Mouse (Mus musculus): ENCODE measurements around the gene Pacrg. TPM values are rescaled to one million over a fixed set of nuclear protein-coding genes. Genes with fewer than 3 reads are reported as not detected.

The Pacrg gene
- polyA plus RNA-seq, 1 experiment from 2014 or later, result 1.2 TPM

- no peak overlapping the region for H3K4me3 ChIP-seq (replicated peaks)
- H3K9ac ChIP-seq (replicated peaks), result no peak overlapping the region
- H3K36me3 ChIP-seq, result no peaks in the 10 kb centered on the region
- H3K9me3 ChIP-seq, result no peaks in the 10 kb centered on the region
- ATAC-seq (ENCODE audit: insufficient number of reproducible peaks, insufficient read depth, low FRiP score, low TSS enrichment, low read depth), result no peak
- 51% methylated on average over 4 of the region's 4 CpGs for WGBS
- no peak overlapping the region for H3K4me2 ChIP-seq
- H3K4me1 ChIP-seq (replicated peaks), result no peaks in the 10 kb centered on the region
- H3K27me3 ChIP-seq, result no peaks in the 10 kb centered on the region
- no peak overlapping the region for H3K27ac ChIP-seq
These were observed 423.1 kb downstream of the Pacrg start for GRCm38 (mm10) chr17:10416995-10417394.

GRCm38 (mm10) chr17:10416101-10416500, 424.0 kb downstream of the Pacrg start:
- WGBS, result 93% methylated on average over 4 of the region's 4 CpGs
- Histone ChIP-seq H3K4me1 (replicated peaks) (no peaks in the 10 kb centered on the region), H3K27ac (no peak overlapping the region), H3K4me3 (replicated peaks) (no peak overlapping the region), H3K27me3 (no peaks in the 10 kb centered on the region), H3K4me2 (no peak overlapping the region), H3K36me3 (no peaks in the 10 kb centered on the region), H3K9me3 (no peaks in the 10 kb centered on the region), H3K9ac (replicated peaks) (no peak overlapping the region)
- ATAC-seq (ENCODE audit: insufficient number of reproducible peaks, insufficient read depth, low FRiP score, low TSS enrichment, low read depth), result no peak

GRCm38 (mm10) chr17:10414383-10414782, 425.7 kb downstream of the Pacrg start:
- ATAC-seq (ENCODE audit: insufficient number of reproducible peaks, insufficient read depth, low FRiP score, low TSS enrichment, low read depth), result no peak

GRCm38 (mm10) chr17:10413870-10414269, 426.2 kb downstream of the Pacrg start:
- H3K9ac ChIP-seq (replicated peaks), result no peak overlapping the region
- peaks cover 2% of the 10 kb centered on the region for H3K4me1 ChIP-seq (replicated peaks)
- no peak overlapping the region for H3K4me2 ChIP-seq
- H3K27ac ChIP-seq, result no peak overlapping the region
- H3K36me3 ChIP-seq, result no peaks in the 10 kb centered on the region
- ATAC-seq (ENCODE audit: insufficient number of reproducible peaks, insufficient read depth, low FRiP score, low TSS enrichment, low read depth), result no peak
- no peak overlapping the region for H3K4me3 ChIP-seq (replicated peaks)
- no peaks in the 10 kb centered on the region for H3K27me3 ChIP-seq
- no peaks in the 10 kb centered on the region for H3K9me3 ChIP-seq
- 90% methylated on average over 9 of the region's 9 CpGs for WGBS

More at GRCm38 (mm10) chr17:10414383-10414782, 425.7 kb downstream of the Pacrg start:
- Histone ChIP-seq H3K4me1 (replicated peaks) (no peaks in the 10 kb centered on the region), H3K4me2 (no peak overlapping the region), H3K36me3 (no peaks in the 10 kb centered on the region), H3K27ac (no peak overlapping the region), H3K4me3 (replicated peaks) (no peak overlapping the region), H3K9ac (replicated peaks) (no peak overlapping the region), H3K27me3 (no peaks in the 10 kb centered on the region), H3K9me3 (no peaks in the 10 kb centered on the region)
- 73% methylated on average over 4 of the region's 4 CpGs for WGBS

- Histone ChIP-seq H3K27ac (no peak overlapping the region), H3K9me3 (no peaks in the 10 kb centered on the region), H3K4me1 (replicated peaks) (peaks cover 22% of the 10 kb centered on the region), H3K27me3 (no peaks in the 10 kb centered on the region), H3K9ac (replicated peaks) (no peak overlapping the region), H3K4me3 (replicated peaks) (no peak overlapping the region), H3K4me2 (no peak overlapping the region), H3K36me3 (no peaks in the 10 kb centered on the region)
- WGBS, result 65% methylated on average over 8 of the region's 8 CpGs
- ATAC-seq (ENCODE audit: insufficient number of reproducible peaks, insufficient read depth, low FRiP score, low TSS enrichment, low read depth), result no peak
These were observed 429.3 kb downstream of the Pacrg start for GRCm38 (mm10) chr17:10410597-10411476.

- Histone ChIP-seq H3K27me3 (no peaks in the 10 kb centered on the region), H3K4me1 (replicated peaks) (peaks cover 22% of the 10 kb centered on the region), H3K36me3 (no peaks in the 10 kb centered on the region), H3K4me2 (no peak overlapping the region), H3K9ac (replicated peaks) (no peak overlapping the region), H3K27ac (no peak overlapping the region), H3K9me3 (no peaks in the 10 kb centered on the region), H3K4me3 (replicated peaks) (no peak overlapping the region)
- WGBS, result 13% methylated on average over 4 of the region's 4 CpGs
- ATAC-seq (ENCODE audit: insufficient number of reproducible peaks, insufficient read depth, low FRiP score, low TSS enrichment, low read depth), result no peak
These were observed 431.4 kb downstream of the Pacrg start for GRCm38 (mm10) chr17:10408681-10409081.

- Histone ChIP-seq H3K4me1 (replicated peaks) (peaks cover 22% of the 10 kb centered on the region), H3K4me2 (no peak overlapping the region), H3K9me3 (no peaks in the 10 kb centered on the region), H3K27me3 (no peaks in the 10 kb centered on the region), H3K36me3 (no peaks in the 10 kb centered on the region), H3K9ac (replicated peaks) (no peak overlapping the region), H3K27ac (no peak overlapping the region), H3K4me3 (replicated peaks) (no peak overlapping the region)
- ATAC-seq (ENCODE audit: insufficient number of reproducible peaks, insufficient read depth, low FRiP score, low TSS enrichment, low read depth), result no peak
- 69% methylated on average over 7 of the region's 7 CpGs for WGBS
These were observed 432.9 kb downstream of the Pacrg start for GRCm38 (mm10) chr17:10407031-10407722.

- H3K4me1 ChIP-seq (replicated peaks), result peaks cover 22% of the 10 kb centered on the region
- H3K4me3 ChIP-seq (replicated peaks), result no peak overlapping the region
- no peaks in the 10 kb centered on the region for H3K36me3 ChIP-seq
- no peaks in the 10 kb centered on the region for H3K27me3 ChIP-seq
- no peaks in the 10 kb centered on the region for H3K9me3 ChIP-seq
- WGBS, result 79% methylated on average over 7 of the region's 7 CpGs
- H3K9ac ChIP-seq (replicated peaks), result no peak overlapping the region
- no peak overlapping the region for H3K27ac ChIP-seq
- ATAC-seq (ENCODE audit: insufficient number of reproducible peaks, insufficient read depth, low FRiP score, low TSS enrichment, low read depth), result no peak
- no peak overlapping the region for H3K4me2 ChIP-seq
These were observed 433.8 kb downstream of the Pacrg start for GRCm38 (mm10) chr17:10406311-10406710.

- no peaks in the 10 kb centered on the region for H3K9me3 ChIP-seq
- H3K4me2 ChIP-seq, result no peak overlapping the region
- no peak overlapping the region for H3K27ac ChIP-seq
- H3K36me3 ChIP-seq, result no peaks in the 10 kb centered on the region
- H3K4me1 ChIP-seq (replicated peaks), result peaks cover 22% of the 10 kb centered on the region
- H3K4me3 ChIP-seq (replicated peaks), result no peak overlapping the region
- ATAC-seq (ENCODE audit: insufficient number of reproducible peaks, insufficient read depth, low FRiP score, low TSS enrichment, low read depth), result no peak
- 76% methylated on average over 7 of the region's 7 CpGs for WGBS
- H3K27me3 ChIP-seq, result no peaks in the 10 kb centered on the region
- no peak overlapping the region for H3K9ac ChIP-seq (replicated peaks)
These were observed 434.2 kb downstream of the Pacrg start for GRCm38 (mm10) chr17:10405906-10406305.

GRCm38 (mm10) chr17:10403186-10403585, 436.9 kb downstream of the Pacrg start:
- no peak overlapping the region for H3K27ac ChIP-seq
- 90% methylated on average over 11 of the region's 11 CpGs for WGBS
- H3K9ac ChIP-seq (replicated peaks), result no peak overlapping the region
- peaks cover 38% of the 10 kb centered on the region for H3K4me1 ChIP-seq (replicated peaks)
- no peak for ATAC-seq (ENCODE audit: insufficient number of reproducible peaks, insufficient read depth, low FRiP score, low TSS enrichment, low read depth)
- H3K9me3 ChIP-seq, result no peaks in the 10 kb centered on the region
- H3K36me3 ChIP-seq, result no peaks in the 10 kb centered on the region
- H3K27me3 ChIP-seq, result no peaks in the 10 kb centered on the region
- no peak overlapping the region for H3K4me2 ChIP-seq
- H3K4me3 ChIP-seq (replicated peaks), result no peak overlapping the region

GRCm38 (mm10) chr17:10402064-10402640, 438.0 kb downstream of the Pacrg start:
- no peaks in the 10 kb centered on the region for H3K27me3 ChIP-seq
- H3K4me2 ChIP-seq, result no peak overlapping the region
- 87% methylated on average over 12 of the region's 12 CpGs for WGBS
- no peak overlapping the region for H3K9ac ChIP-seq (replicated peaks)
- H3K9me3 ChIP-seq, result no peaks in the 10 kb centered on the region
- no peaks in the 10 kb centered on the region for H3K36me3 ChIP-seq
- H3K27ac ChIP-seq, result 0 out of 2 replicates have a peak overlapping the region, but pooled peaks have one; percentile 31
- ATAC-seq (ENCODE audit: insufficient number of reproducible peaks, insufficient read depth, low FRiP score, low TSS enrichment, low read depth), result no peak
- no peak overlapping the region for H3K4me3 ChIP-seq (replicated peaks)
- H3K4me1 ChIP-seq (replicated peaks), result peaks cover 40% of the 10 kb centered on the region
